ENCODE assay signal across 28 mouse cellular contexts in genomic region chr13:108524548-108524947, GRCm38 (mm10).
DNase-seq lines count a peak whose midpoint lies in the region; ATAC-seq and TF ChIP-seq lines count a peak whose summit lies in the region.
"Had no signal": no experiment of that assay in that cellular context is flagged by ENCODE, and none has a peak within 500 bp of the region (broad histone marks: within the 10 kb centered on the region; RNA-seq: fewer than 3 reads in every experiment).

No protein-coding gene starts in this region.

- H3K27me3 ChIP-seq in heart, embryonic 15.5 days = no peaks in the 10 kb centered on the region
- no peaks in the 10 kb centered on the region for H3K27me3 ChIP-seq in midbrain, embryonic 16.5 days (ENCODE audit: control insufficient read depth, insufficient read depth, low read depth, low read length)
- H3K27me3 ChIP-seq in midbrain, postnatal 0 days (ENCODE audit: insufficient read depth, low read length) = no peaks in the 10 kb centered on the region
- H3K27me3 ChIP-seq: CH12.LX; embryonic facial prominence, embryonic 12.5 days; embryonic facial prominence, embryonic 15.5 days; forebrain, embryonic 12.5 days; forebrain, embryonic 15.5 days; hindbrain, embryonic 13.5 days; intestine, embryonic 15.5 days; Patski had no signal

- intact Hi-C loops in heart, postnatal 25 days (cut with DNase I) = no loop called here

- H3K4me2 ChIP-seq in heart, embryonic 15.5 days = no peak overlapping the region
- no peak overlapping the region for H3K4me2 ChIP-seq in midbrain, embryonic 16.5 days (ENCODE audit: low read length)
- no peak overlapping the region for H3K4me2 ChIP-seq in midbrain, postnatal 0 days (ENCODE audit: low read depth, low read length, poor library complexity, severe bottlenecking)
- H3K4me2 ChIP-seq: embryonic facial prominence, embryonic 12.5 days; embryonic facial prominence, embryonic 15.5 days; forebrain, embryonic 12.5 days; forebrain, embryonic 15.5 days; heart, embryonic 11.5 days; hindbrain, embryonic 13.5 days; intestine, embryonic 15.5 days had no signal

- 0 out of 2 replicates have a peak overlapping the region, but pooled peaks have one; percentile 23 for H3K27ac ChIP-seq in heart, embryonic 15.5 days
- H3K27ac ChIP-seq in midbrain, embryonic 16.5 days (ENCODE audit: low read length) = 0 out of 2 replicates have a peak overlapping the region, but pooled peaks have one; percentile 9
- H3K27ac ChIP-seq in midbrain, postnatal 0 days (ENCODE audit: low read depth, low read length) = no peak overlapping the region
- H3K27ac ChIP-seq: embryonic facial prominence, embryonic 12.5 days; embryonic facial prominence, embryonic 15.5 days; forebrain, embryonic 12.5 days; forebrain, embryonic 15.5 days; hindbrain, embryonic 10.5 days; hindbrain, embryonic 13.5 days; intestine, embryonic 15.5 days had no signal

- no peak for DNase-seq in frontal cortex, postnatal 10 days (ENCODE audit: low spot score in 2 of 2)
- DNase-seq in heart, postnatal 25 days (ENCODE audit: low spot score) = no peak
- no peak for DNase-seq in midbrain, postnatal 0 days (ENCODE audit: low spot score)
- DNase-seq in telencephalon, adult 2 months (ENCODE audit: low read depth, low spot score) = peak; percentile 5
- DNase-seq: adrenal gland, postnatal 10 days; adrenal gland, postnatal 36 days; B cell, adult 2 months; cerebellum, adult 18-20 months; cerebellum, adult 9-10 months; cerebellum, postnatal 14 days; gastrocnemius, postnatal 25 days; heart, adult 18-20 months; heart, postnatal 36 days had no signal

- no peak overlapping the region for H3K9ac ChIP-seq in heart, embryonic 15.5 days
- H3K9ac ChIP-seq in midbrain, embryonic 16.5 days (ENCODE audit: low read depth, low read length) = no peak overlapping the region
- H3K9ac ChIP-seq in midbrain, postnatal 0 days (replicated peaks; ENCODE audit: low read length, poor library complexity, severe bottlenecking) = no peak overlapping the region
- H3K9ac ChIP-seq: embryonic facial prominence, embryonic 12.5 days; embryonic facial prominence, embryonic 15.5 days; forebrain, embryonic 12.5 days; forebrain, embryonic 15.5 days; hindbrain, embryonic 13.5 days; intestine, embryonic 15.5 days had no signal

- 70% methylated on average over 4 of the region's 4 CpGs for WGBS in heart, embryonic 15.5 days
- WGBS in midbrain, embryonic 16.5 days = 55% methylated on average over 4 of the region's 4 CpGs
- 37% methylated on average over 4 of the region's 4 CpGs for WGBS in midbrain, postnatal 0 days

- peaks cover 19% of the 10 kb centered on the region for H3K4me1 ChIP-seq in heart, embryonic 15.5 days (replicated peaks)
- H3K4me1 ChIP-seq in midbrain, embryonic 16.5 days (ENCODE audit: control insufficient read depth, insufficient read depth, low read length) = 0 out of 2 replicates have a peak, but pooled peaks cover 2% of the 10 kb centered on the region
- H3K4me1 ChIP-seq in midbrain, postnatal 0 days (ENCODE audit: insufficient read depth, low read length) = no peaks in the 10 kb centered on the region
- H3K4me1 ChIP-seq: embryonic facial prominence, embryonic 12.5 days; intestine, embryonic 15.5 days had no signal

- TF ChIP-seq CTCF in midbrain, postnatal 0 days (IDR thresholded peaks at IDR 0.05) = no peak

- no peak overlapping the region for H3K4me3 ChIP-seq in heart, embryonic 15.5 days
- no peak overlapping the region for H3K4me3 ChIP-seq in midbrain, embryonic 16.5 days (ENCODE audit: low read depth, low read length)
- H3K4me3 ChIP-seq in midbrain, postnatal 0 days (ENCODE audit: low read depth, low read length) = no peak overlapping the region
- H3K4me3 ChIP-seq: embryonic facial prominence, embryonic 12.5 days; embryonic facial prominence, embryonic 15.5 days; forebrain, embryonic 12.5 days; forebrain, embryonic 15.5 days; hindbrain, embryonic 10.5 days; hindbrain, embryonic 13.5 days; intestine, embryonic 15.5 days had no signal

- H3K9me3 ChIP-seq in heart, embryonic 15.5 days (replicated peaks) = no peaks in the 10 kb centered on the region
- no peaks in the 10 kb centered on the region for H3K9me3 ChIP-seq in midbrain, embryonic 16.5 days (replicated peaks; ENCODE audit: control insufficient read depth, low read length, poor library complexity, severe bottlenecking)
- no peaks in the 10 kb centered on the region for H3K9me3 ChIP-seq in midbrain, postnatal 0 days (ENCODE audit: low read length)
- H3K9me3 ChIP-seq: embryonic facial prominence, embryonic 12.5 days; embryonic facial prominence, embryonic 15.5 days; forebrain, embryonic 12.5 days; forebrain, embryonic 15.5 days; G1E; hindbrain, embryonic 10.5 days; hindbrain, embryonic 13.5 days; intestine, embryonic 15.5 days had no signal

- H3K36me3 ChIP-seq in heart, embryonic 15.5 days = no peaks in the 10 kb centered on the region
- no peaks in the 10 kb centered on the region for H3K36me3 ChIP-seq in midbrain, embryonic 16.5 days (ENCODE audit: control insufficient read depth, insufficient read depth, low read length)
- H3K36me3 ChIP-seq in midbrain, postnatal 0 days (ENCODE audit: insufficient read depth, low read length) = no peaks in the 10 kb centered on the region
- H3K36me3 ChIP-seq: embryonic facial prominence, embryonic 12.5 days; embryonic facial prominence, embryonic 15.5 days; forebrain, embryonic 12.5 days; forebrain, embryonic 15.5 days; G1E; hindbrain, embryonic 10.5 days; hindbrain, embryonic 13.5 days; intestine, embryonic 15.5 days had no signal

- peak; percentile 42; the same call in 1 of the 2 replicates for ATAC-seq in frontal cortex, adult (ENCODE audit: low TSS enrichment)
- ATAC-seq in heart, embryonic 15.5 days (replicated peaks; ENCODE audit: insufficient number of reproducible peaks, insufficient read depth, low FRiP score, low read depth) = no peak
- ATAC-seq in midbrain, embryonic 16.5 days = no peak
- ATAC-seq in midbrain, postnatal 0 days (ENCODE audit: low FRiP score) = no peak
- ATAC-seq: forebrain, embryonic 15.5 days; hindbrain, embryonic 16.5 days; intestine, embryonic 15.5 days; Patski had no signal
